Mouse (Mus musculus): ENCODE data around the gene Bcl2l2. TPM values are rescaled to one million over a fixed set of nuclear protein-coding genes. Genes with fewer than 3 reads are reported as not detected.

Gene Bcl2l2
- polyA plus RNA-seq, 1 experiment: 41.2 TPM

GRCm38 (mm10) chr14:54876539-54877047 lies 6.6 kb upstream of the Bcl2l2 start:
- TF ChIP-seq GATA1 (IDR thresholded peaks at IDR 0.05; ENCODE audit: low read length): no peak

DNA sequence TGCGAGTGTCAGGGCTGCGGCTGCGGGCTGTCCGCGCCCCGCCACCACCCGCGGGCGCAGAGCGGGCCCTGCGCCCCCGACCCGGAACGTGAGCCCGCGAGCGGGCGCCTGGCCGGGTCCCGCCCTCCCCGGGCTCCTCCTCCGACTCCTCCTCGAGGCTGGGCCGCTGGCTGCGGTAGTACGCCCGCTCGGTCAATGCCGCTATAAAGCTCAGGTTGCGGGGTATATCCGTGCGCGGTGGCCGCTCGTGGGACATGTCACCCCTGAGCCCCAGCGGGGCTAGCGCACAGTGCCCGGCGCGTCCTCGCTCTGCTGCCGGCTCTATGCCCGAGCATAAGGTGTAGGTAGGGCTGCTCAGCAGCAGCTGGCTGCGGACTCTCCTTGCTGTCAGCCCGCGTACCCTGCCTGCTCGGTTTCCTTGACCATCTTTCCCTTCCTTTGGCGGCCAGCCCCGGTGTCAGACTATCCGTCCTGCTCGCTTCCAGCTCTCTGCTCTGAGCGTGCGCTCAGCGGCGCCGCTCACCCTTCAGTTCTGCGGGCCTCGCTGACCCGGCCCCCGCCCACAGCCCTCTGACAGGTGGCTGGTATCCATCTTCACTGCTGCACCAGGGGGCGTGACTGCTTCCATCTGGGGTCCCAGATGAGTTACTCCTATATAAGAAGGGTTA lies 6.0 kb upstream of the Bcl2l2 start, which contains the start of gene Ppp1r3e:
TSS of gene Ppp1r3e (minus strand) at position 503 of the 668 bp plus-strand sequence.
- no peak for TF ChIP-seq GATA1 (IDR thresholded peaks at IDR 0.05; ENCODE audit: low read length)

GRCm38 (mm10) chr14:54884022-54884712 lies 990 bp downstream of the Bcl2l2 start:
- TF ChIP-seq GATA1 (IDR thresholded peaks at IDR 0.05; ENCODE audit: low read length): no peak

GRCm38 (mm10) chr14:54885309-54885708 lies 2.1 kb downstream of the Bcl2l2 start:
- no peak for TF ChIP-seq GATA1 (IDR thresholded peaks at IDR 0.05; ENCODE audit: low read length)

DNA sequence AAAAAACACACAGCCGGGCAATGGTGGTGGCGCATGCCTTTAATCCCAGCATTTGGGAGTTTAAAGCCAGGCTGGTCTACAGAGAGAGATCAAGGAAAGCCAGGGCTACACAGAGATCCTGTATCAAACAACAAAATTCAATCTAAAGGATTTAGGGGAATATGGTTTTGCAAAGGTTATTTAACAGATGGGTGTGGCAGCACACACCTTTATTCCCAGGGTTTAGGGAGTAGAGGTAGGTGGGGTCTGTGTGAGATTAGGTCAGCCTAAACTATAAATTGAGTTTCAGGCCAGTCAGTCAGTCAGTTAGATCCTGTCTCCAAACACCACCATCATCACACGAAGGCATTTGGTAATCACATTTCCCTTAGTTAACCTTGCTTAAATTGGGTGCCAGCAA lies 9.0 kb downstream of the Bcl2l2 start, which contains the start of gene Pabpn1:
TSS of gene Pabpn1 (plus strand) at position 301 of the 400 bp plus-strand sequence.
- no peak for TF ChIP-seq GATA1 (IDR thresholded peaks at IDR 0.05; ENCODE audit: low read length)

- no peak for TF ChIP-seq GATA1 (IDR thresholded peaks at IDR 0.05; ENCODE audit: low read length)
Measured at GRCm38 (mm10) chr14:54893651-54894181, 10.5 kb downstream of the Bcl2l2 start.

DNA sequence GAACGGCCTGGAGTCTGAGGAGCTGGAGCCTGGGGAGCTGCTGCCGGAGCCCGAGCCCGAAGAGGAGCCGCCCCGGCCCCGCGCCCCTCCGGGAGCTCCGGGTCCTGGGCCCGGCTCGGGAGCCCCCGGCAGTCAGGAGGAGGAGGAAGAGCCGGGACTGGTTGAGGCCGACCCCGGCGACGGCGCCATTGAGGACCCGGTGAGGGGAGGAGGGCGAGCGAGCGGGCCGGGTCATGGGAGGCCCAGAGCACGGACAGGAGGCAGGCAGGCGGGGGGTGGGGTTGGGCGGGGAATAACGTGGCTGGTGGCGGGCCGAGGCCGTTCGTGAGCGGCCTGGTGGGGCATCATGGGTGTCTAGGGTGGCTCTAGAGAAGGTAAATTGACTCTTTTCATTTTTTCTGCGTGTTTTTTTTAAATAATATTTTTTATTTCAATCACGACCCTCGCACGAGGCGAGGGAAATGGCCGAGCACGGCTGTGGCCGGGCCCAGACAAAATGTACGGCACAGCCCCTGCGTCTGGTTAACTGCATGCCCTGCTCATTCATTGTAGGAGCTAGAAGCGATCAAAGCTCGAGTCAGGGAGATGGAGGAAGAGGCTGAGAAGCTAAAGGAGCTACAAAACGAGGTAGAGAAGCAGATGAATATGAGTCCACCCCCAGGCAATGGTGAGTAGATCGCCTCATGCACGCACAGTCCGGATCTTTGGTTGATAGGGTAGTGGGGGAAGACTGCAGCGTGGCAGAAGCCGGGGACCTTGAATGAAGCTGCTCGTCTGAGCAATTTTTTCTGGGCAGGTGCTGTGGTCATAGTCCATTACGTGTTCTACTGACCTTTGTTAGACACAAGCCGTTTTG lies 11.3 kb downstream of the Bcl2l2 start:
- TF ChIP-seq GATA1 (IDR thresholded peaks at IDR 0.05; ENCODE audit: low read length): no peak

DNA sequence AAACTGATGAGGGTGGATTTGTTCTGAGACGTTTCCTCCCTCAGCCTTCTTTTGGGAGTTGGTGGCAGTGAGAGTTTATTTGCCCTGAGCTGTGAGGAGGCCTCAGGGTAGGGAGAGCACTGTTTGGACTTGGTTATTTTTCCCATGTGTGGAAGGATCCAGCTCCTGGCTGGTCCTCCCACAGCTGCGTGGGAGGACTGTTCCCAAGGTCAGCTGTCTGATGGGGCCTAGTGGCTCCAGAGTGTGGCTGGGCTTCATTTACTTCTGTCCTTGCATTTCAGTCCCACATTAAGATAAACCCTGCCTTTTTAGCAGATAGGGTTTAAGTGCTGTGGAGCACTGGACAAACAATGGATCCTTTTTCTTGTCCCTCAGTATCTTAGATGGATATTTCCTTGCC lies 14.3 kb downstream of the Bcl2l2 start:
- TF ChIP-seq GATA1 (IDR thresholded peaks at IDR 0.05; ENCODE audit: low read length): no peak

DNA sequence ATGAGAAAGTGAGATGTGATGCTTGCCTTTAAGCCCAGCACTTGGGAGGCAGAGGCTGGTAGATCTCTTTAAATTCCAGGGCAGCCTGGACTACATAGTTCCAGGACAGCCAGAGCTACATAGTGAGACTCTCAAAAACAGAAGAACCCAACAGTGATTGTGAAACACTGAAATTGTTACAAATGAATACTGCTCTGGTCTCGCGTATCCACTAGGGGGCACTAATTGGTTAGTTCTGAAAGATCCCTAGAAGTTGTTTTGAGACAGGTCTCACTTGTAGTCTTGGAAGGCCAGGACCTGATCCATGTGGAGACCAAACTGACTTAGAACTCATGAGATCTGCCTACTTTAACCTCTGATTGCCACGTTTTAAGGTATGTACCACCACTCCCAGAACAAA lies 17.2 kb downstream of the Bcl2l2 start:
- no peak for TF ChIP-seq GATA1 (IDR thresholded peaks at IDR 0.05; ENCODE audit: low read length)

DNA sequence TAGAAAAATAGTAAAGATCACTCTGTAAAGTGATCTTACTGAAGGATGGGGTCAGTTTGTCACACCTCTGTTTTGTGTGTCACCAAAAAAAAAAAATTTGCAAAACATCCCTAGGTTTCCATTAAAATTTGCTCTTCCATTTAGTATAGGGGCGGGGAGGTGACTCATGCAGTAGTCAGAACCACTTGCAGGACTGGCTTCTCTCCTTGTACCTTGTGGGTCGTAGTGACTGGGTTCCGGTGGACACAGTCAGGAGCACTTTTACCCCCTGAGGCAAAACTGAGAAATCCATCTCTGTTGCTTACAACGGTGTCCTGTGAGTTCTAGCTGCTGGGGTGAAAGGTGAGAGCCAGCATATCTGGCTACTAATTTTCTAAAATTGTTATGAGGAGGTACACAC lies 20.5 kb downstream of the Bcl2l2 start:
- no peak for TF ChIP-seq GATA1 (IDR thresholded peaks at IDR 0.05; ENCODE audit: low read length)

GRCm38 (mm10) chr14:54908682-54909081 lies 25.5 kb downstream of the Bcl2l2 start:
- TF ChIP-seq GATA1 (IDR thresholded peaks at IDR 0.05; ENCODE audit: low read length): no peak

- no peak for TF ChIP-seq GATA1 (IDR thresholded peaks at IDR 0.05; ENCODE audit: low read length)
Measured at GRCm38 (mm10) chr14:54912109-54912850, 29.1 kb downstream of the Bcl2l2 start.

DNA sequence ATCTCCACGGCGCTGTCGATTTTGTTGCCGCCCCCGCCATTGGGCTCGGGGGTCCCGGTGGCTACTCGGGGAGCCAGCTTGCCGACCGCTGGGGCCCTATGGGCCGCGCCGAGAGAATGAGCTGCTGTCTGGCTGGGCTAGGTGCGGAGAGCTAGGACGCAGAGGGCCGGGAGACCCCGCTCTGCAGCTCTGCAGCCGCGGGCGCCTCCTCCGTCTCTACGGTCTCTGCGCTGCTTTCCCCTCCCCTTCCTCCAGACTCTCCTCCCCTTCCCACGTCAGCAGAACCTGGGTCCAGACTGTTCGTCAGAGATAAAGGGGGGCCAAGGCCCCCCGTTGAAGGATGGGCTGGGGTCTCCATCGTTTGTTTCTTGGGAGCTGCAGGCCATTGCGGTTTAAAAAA lies 29.7 kb downstream of the Bcl2l2 start, which contains the start of gene Slc22a17:
TSS of gene Slc22a17 (minus strand) at position 247 of the 400 bp plus-strand sequence.
- no peak for TF ChIP-seq GATA1 (IDR thresholded peaks at IDR 0.05; ENCODE audit: low read length)

DNA sequence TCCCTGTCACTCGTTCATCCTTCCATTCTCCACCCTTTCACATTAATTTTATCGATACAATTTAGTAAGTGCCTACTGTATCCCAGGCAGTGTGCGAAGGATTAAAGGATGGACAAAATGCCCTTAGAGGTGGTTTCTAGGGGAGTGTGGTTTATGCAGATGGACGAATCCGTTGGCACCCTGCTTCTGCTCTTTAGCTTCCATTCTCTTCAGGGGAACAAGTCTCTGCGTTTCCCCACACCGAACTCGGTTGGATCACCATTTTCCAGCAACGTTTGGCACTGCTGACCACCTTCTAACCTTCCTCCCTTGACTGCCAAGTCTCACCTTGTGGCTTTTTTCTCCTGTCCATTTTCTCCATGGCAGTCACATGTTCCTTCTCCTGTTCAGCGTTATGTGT lies 30.2 kb downstream of the Bcl2l2 start:
- no peak for TF ChIP-seq GATA1 (IDR thresholded peaks at IDR 0.05; ENCODE audit: low read length)

Data from G1E-ER4 (cell line).